Mouse (Mus musculus) embryonic facial prominence, embryonic 11.5 days (tissue): ENCODE measurements around the gene AW209491. TPM values are rescaled to one million over a fixed set of nuclear protein-coding genes. Genes with fewer than 3 reads are reported as not detected.

Experiments
- ATAC-seq: fragments of 200-750 bp; cut with Nextera tagmentation; replicated peaks from 2 replicates; pipeline ENCODE4 v1.8.0; 2017; ENCODE audit warnings: low read depth; ENCODE audit not compliant: insufficient number of reproducible peaks, low FRiP score, low TSS enrichment
- DNase-seq: peaks from one replicate; pipeline ENCODE4 v3.0.0-alpha.2; 2015; ENCODE audit warnings: low spot score
- H3K27ac ChIP-seq: fragments of 300-500 bp; sonication (generic); replicated peaks from 2 replicates; pipeline ENCODE4 v1.5.1; 2014; ENCODE audit warnings: mild to moderate bottlenecking, low read depth, low read length, control low read depth
- H3K27me3 ChIP-seq: fragments of 300-500 bp; sonication (generic); 2 replicates; pipeline ENCODE4 v1.6.1; 2014; ENCODE audit warnings: mild to moderate bottlenecking, low read length, moderate library complexity, mixed read lengths; ENCODE audit not compliant: control insufficient read depth, insufficient read depth
- H3K36me3 ChIP-seq: fragments of 300-500 bp; sonication (generic); replicated peaks from 2 replicates; pipeline ENCODE4 v1.6.1; 2014; ENCODE audit warnings: low read depth, mild to moderate bottlenecking, low read length, moderate library complexity, mixed read lengths; ENCODE audit not compliant: control insufficient read depth, insufficient read depth
- H3K4me1 ChIP-seq: fragments of 300-500 bp; sonication (generic); 2 replicates; pipeline ENCODE4 v1.6.1; 2014; ENCODE audit warnings: low read length, mixed read lengths; ENCODE audit not compliant: control insufficient read depth, insufficient read depth
- H3K4me2 ChIP-seq: fragments of 300-500 bp; sonication (generic); 2 replicates; pipeline ENCODE4 v1.6.1; 2014; ENCODE audit warnings: low read depth, mild to moderate bottlenecking, control low read depth, low read length, moderate library complexity
- H3K4me3 ChIP-seq: fragments of 300-500 bp; sonication (generic); 2 replicates; pipeline ENCODE4 v1.5.1; 2014; ENCODE audit warnings: low read depth, low read length, control low read depth
- H3K9ac ChIP-seq: fragments of 300-500 bp; sonication (generic); replicated peaks from 2 replicates; pipeline ENCODE4 v1.6.1; 2014; ENCODE audit warnings: mild to moderate bottlenecking, control low read depth, low read length
- H3K9me3 ChIP-seq: fragments of 300-500 bp; sonication (generic); replicated peaks from 2 replicates; pipeline ENCODE4 v1.6.1; 2016; ENCODE audit warnings: mild to moderate bottlenecking, low read length, inconsistent platforms, mixed read lengths; ENCODE audit not compliant: control insufficient read depth
- WGBS: fragments of 180-500 bp; shearing (Covaris S2); extraction: QIAGEN DNeasy Blood & Tissue Kit; methylation state at CpG from one replicate; pipeline ENCODE4 v1.1.7; 2014; 5-methylcytosine and 5-hydroxymethylcytosine counted together
- polyA plus RNA-seq: library from polyadenylated mRNA; unstranded; fragments of >200 nt; fragmentation: Nextera tagmentation; extraction: Ambion mirVana; gene quantifications from 2 replicates; pipeline ENCODE4 v1.2.1, GENCODE M21; 2014

Gene AW209491
- 35.3 and 38.5 TPM in 2 replicates for polyA plus RNA-seq

DNA sequence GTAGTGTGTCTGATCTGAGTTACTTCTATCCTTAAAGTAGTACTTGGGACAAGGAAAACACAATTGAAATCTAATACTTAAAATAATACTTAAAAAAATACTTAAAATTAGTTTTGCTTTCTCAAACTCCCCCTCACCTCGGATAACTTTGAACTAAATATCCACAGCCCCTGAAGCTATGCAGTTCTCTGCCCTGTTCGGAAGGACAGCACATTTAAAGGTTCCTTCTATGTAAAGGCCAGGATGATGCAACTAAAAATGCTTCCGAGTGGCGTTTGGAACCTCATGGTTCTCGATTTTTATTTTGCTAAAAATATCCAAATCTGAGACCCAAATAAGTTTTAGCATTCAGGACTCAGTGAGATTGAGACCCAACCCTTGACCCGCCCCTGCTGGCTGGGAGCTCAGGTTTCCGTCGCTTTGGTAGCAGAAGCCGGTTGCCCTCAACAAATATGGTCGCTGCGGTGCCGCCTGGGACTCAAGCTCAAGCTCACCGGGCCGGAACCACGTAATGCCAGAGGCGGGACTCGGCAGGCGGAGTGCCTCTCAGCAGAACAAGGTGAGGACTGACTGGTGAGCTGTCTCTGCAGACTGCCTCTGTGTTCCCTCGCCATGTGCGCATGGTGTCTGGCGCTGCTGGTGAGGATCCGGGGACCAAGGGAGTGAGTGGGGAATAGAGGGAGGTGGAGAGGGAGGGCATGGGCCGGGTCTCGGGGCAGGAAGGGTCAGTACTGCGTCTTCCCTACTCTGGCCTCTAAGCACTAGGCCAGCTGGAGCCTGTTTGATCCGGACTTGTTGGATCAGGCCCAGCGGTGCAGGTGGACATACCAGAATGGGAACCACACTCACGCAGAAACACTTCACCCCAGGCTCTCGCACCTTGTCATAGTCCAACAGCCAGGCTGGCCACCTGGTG is at the start of gene AW209491:
Gene AW209491 (plus strand): TSS at position 429 of the 916 bp plus-strand sequence.
- WGBS = 2% methylated on average over 29 of the region's 29 CpGs
- no peak within 1 kb of the TSS; the same call in 1 of the 2 replicates for H3K27ac ChIP-seq
- ATAC-seq = peak; percentile 96

GRCm38 (mm10) chr13:14580392-14580791 is 49.6 kb upstream of the AW209491 start:
- no peaks in the 10 kb centered on the region for H3K9me3 ChIP-seq
- no peak overlapping the region for H3K4me3 ChIP-seq
- ATAC-seq (no peak), DNase-seq (no peak)
- WGBS = 88% methylated on average over 3 of the region's 3 CpGs
- no peaks in the 10 kb centered on the region for H3K27me3 ChIP-seq
- H3K4me2 ChIP-seq = no peak overlapping the region
- no peaks in the 10 kb centered on the region for H3K4me1 ChIP-seq
- no peak overlapping the region for H3K27ac ChIP-seq
- no peaks in the 10 kb centered on the region for H3K36me3 ChIP-seq
- H3K9ac ChIP-seq = no peak overlapping the region

More for the DNA sequence above, at the start of gene AW209491:
- Histone ChIP-seq H3K4me2 (peak within 1 kb of the TSS; percentile 66), H3K9me3 (no peaks in the 10 kb centered on the region), H3K9ac (peak within 1 kb of the TSS; percentile 78), H3K27me3 (no peaks in the 10 kb centered on the region), H3K36me3 (no peaks in the 10 kb centered on the region; the same call in 1 of the 2 replicates), H3K4me1 (no peaks in the 10 kb centered on the region), H3K4me3 (peak within 1 kb of the TSS; percentile 64)
- peak; percentile 95 for DNase-seq

DNA sequence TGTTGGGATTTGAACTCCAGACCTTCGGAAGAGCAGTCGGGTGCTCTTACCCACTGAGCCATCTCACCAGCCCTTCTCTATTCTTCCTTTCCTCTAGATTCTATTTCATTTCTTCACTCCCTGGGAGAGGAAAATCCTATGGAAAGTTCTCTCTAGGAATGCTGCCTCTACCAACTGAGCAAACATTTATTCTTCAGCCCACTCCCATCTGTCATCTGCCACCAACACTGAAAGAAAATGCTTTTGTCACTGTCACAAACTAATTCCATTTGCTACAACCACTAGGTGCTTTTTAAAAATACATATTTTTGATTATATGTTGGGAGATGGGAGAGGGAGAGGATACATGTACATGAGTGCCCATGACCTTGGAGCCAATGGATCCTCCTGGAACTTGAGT is 27.2 kb upstream of the AW209491 start:
- WGBS = 90% methylated on average over 2 of the region's 2 CpGs
- no peak for DNase-seq
- Histone ChIP-seq H3K9ac (no peak overlapping the region), H3K4me2 (no peak overlapping the region), H3K27me3 (no peaks in the 10 kb centered on the region), H3K9me3 (no peaks in the 10 kb centered on the region), H3K27ac (no peak overlapping the region), H3K4me3 (no peak overlapping the region), H3K4me1 (no peaks in the 10 kb centered on the region), H3K36me3 (no peaks in the 10 kb centered on the region)
- no peak for ATAC-seq

DNA sequence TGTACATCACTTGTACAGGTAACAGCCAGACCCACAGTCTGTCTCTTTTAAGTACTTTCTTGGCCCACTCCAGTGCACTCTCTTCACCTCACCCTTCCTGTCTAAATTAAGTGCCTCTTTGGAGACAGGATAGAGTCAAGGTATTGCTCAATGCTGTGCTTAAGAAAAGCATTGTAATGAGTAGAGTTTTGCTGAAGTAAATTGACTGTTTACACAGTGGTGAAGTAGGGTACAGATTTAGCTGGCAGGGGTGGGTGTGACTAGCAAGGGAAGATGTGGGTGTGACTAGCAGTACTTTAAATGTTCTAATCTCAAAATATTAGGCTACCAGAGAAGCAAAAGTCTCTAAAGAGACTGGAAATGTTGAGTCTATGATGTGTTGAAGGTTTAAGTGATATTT is 22.3 kb upstream of the AW209491 start:
- H3K9me3 ChIP-seq = no peaks in the 10 kb centered on the region
- H3K36me3 ChIP-seq = peaks cover 3% of the 10 kb centered on the region; the same call in 1 of the 2 replicates
- no peak overlapping the region for H3K27ac ChIP-seq
- H3K4me2 ChIP-seq = no peak overlapping the region
- no peaks in the 10 kb centered on the region for H3K27me3 ChIP-seq
- ATAC-seq (no peak), DNase-seq (no peak)
- no peaks in the 10 kb centered on the region for H3K4me1 ChIP-seq
- no peak overlapping the region for H3K9ac ChIP-seq
- no peak overlapping the region for H3K4me3 ChIP-seq

DNA sequence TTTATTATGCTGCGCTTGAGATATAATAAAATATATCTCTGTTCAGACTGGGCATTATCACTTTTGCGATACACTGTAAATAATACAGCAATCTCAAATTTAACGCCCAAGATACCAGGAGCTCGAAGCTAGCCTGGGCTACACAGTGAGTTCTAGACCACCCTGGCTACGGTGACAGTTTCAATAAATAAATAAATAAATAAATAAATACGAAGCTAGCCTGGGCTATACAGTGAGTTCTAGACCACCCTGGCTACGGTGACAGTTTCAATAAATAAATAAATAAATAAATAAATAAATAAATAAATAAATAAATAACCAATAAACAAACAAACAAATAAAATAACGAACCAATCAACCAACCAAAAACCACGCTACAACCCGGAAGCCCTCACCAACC is 17.5 kb upstream of the AW209491 start:
- Histone ChIP-seq H3K36me3 (peaks cover 3% of the 10 kb centered on the region; the same call in 1 of the 2 replicates), H3K27ac (no peak overlapping the region), H3K4me3 (peak overlapping the region; percentile 87), H3K27me3 (no peaks in the 10 kb centered on the region), H3K4me1 (no peaks in the 10 kb centered on the region), H3K9ac (peak overlapping the region; percentile 80), H3K4me2 (peak overlapping the region; percentile 50), H3K9me3 (no peaks in the 10 kb centered on the region)
- DNase-seq (peak; percentile 3), ATAC-seq (peak; percentile 60)
- 6% methylated on average over 10 of the region's 10 CpGs for WGBS

DNA sequence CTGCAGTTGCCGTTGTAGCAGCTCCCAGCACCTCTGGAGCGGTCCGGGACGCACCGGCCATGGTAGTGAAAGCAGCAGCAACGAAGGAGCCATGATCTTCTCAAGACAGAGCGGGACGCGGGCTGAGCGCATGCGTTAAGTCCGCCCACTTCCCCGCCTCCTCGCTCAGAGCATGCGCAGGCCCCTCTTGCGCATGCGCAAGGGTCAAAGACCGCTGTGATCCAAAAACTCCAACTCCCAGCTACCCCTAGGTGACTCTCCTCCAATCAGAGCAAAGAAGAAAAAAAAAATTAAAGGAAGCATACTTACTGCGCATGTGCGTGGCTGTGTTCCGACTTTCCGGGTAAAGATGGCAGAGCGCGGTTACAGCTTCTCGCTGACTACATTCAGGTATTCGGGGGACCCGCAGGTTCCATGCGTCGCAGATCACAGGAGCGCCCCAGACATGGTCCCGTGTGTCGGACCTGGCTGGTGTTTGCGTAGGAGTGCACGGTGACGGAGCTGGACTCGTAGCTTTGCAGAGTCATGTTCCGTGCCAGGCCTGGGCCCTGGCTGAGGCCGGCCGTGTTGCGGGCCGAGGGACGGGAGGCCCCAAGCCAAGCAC is 16.9 kb upstream of the AW209491 start, which contains the start of the genes Mrpl32 and Psma2:
Gene Mrpl32 (minus strand): TSS at position 240 of the 604 bp plus-strand sequence.
Gene Psma2 (plus strand): TSS at position 315 of the 604 bp plus-strand sequence.
- WGBS = under 1% methylated on average over 42 of the region's 42 CpGs
- Histone ChIP-seq H3K36me3 (peaks cover 3% of the 10 kb centered on the region), H3K9me3 (no peaks in the 10 kb centered on the region), H3K4me1 (no peaks in the 10 kb centered on the region), H3K27ac (no peak within 1 kb of the TSS), H3K9ac (peak within 1 kb of the TSS; percentile 90), H3K4me3 (peak within 1 kb of the TSS; percentile 87), H3K27me3 (no peaks in the 10 kb centered on the region), H3K4me2 (peak within 1 kb of the TSS; percentile 50)
- peak; percentile 99 for ATAC-seq
- peak; percentile 99 for DNase-seq

- H3K4me1 ChIP-seq = no peaks in the 10 kb centered on the region
- under 1% methylated on average over 9 of the region's 9 CpGs for WGBS
Measured at GRCm38 (mm10) chr13:14613553-14613952, 16.4 kb upstream of the AW209491 start.

More at GRCm38 (mm10) chr13:14613553-14613952, 16.4 kb upstream of the AW209491 start:
- Histone ChIP-seq H3K27me3 (no peaks in the 10 kb centered on the region), H3K9ac (peak overlapping the region; percentile 90), H3K4me3 (peak overlapping the region; percentile 87), H3K36me3 (peaks cover 3% of the 10 kb centered on the region), H3K9me3 (no peaks in the 10 kb centered on the region), H3K27ac (no peak overlapping the region), H3K4me2 (peak overlapping the region; percentile 41)
- ATAC-seq (no peak), DNase-seq (no peak)
